Mouse (Mus musculus): Measurements from ENCODE around the gene Gm9970.

Gm9970 gene

DNA sequence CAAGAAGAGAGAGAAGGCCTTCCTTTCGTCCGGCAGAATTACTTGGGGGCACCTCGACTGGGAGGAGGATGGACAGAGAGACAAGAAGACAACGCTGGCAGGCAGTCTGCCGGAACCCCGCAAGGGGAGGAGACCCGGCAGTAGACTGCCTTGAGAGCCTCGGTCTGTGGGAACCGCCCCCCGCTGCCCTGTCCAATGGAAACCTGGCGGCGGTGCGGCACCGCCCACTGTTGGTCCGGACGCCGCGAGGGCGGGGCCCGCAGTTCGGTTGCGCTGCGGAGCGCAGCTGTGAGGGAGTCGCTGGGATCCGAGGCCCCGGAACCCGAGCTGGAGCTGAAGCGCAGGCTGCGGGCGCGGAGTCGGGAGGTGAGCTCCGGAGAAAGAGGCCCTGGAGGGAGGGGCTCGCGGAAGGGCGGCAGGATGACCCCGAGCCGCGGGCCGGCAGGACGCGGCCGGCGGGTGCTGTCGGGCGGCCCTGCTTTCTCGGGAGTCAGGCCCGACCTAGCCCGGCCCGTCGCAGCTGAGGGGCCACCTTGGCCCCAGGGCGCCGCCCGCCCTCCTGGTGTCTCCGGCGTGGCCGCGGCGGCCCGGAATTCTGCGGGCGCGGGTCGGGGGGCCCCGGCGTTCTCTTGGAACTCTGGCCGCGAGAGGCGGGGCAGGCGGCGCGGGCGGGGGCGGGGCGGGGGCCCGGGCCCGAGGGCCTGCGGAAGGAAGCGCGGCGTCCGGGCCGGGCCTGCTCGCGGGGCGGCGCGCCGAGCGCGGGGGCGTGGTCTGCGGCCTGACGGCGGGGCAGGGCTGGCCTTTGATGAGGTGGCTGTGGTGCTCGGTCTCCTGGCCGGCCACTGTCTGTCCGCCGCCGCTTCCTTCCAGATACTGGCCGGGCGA lies at the start of gene Gm9970, which contains the start of gene Nrbp1:
Gene Gm9970, minus strand, starts transcription at position 596 of the 885 bp plus-strand sequence.
Gene Nrbp1, plus strand, starts transcription at position 228 of the 885 bp plus-strand sequence.
- DNase-seq (ENCODE audit: low read depth, low spot score) = peak; percentile 98

DNA sequence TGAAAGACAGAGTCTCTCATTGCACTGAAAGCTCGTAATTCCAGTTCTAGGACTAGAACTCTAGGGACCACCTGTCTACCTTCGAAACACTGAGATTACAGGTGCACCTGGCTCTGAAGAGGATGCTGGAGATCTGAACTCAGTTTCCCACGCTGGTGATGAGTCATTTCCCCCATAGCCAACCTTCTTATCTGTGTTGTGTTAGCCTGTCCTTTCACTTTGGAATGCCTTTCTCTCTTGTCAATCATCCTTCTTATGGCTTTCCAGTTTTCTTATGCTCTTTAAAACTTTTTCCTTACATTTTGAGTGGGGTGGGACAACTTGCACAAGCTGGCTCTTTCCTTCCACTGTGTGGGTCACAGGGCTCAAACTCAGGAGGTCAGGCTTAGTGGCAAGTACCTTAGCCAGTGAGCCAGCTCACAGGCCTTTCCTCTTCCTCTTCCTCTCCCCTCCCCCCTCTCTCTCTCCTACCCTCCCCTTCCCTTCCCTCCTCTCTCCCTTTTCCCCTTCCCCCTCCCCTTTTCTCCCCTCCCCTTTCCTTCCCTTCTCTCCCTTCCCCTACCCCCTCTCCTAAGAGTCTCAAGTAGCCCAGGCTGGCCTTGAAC lies 48.7 kb upstream of the Gm9970 start:
- DNase-seq (ENCODE audit: low read depth, low spot score) = peak; percentile 35

DNA sequence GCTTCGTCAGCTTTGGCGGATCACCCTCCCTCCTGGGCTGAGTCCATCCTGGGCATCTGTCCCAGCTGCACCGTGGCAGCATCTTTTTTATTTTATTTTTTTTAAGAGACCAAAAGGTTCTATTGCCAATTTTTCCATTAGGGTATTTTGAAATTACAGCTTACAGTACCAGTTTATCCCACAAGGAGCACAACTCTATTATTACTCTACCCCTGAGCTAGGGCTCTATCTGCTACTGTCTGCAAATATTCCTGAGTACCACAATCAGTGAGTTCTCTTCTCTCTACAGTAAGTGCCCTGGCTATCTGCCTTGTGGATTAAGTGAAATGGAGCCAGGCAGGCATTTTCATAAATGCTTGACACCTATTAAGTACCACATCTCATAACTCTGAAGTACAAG lies 47.6 kb upstream of the Gm9970 start:
- no peak for DNase-seq (ENCODE audit: low read depth, low spot score)

DNA sequence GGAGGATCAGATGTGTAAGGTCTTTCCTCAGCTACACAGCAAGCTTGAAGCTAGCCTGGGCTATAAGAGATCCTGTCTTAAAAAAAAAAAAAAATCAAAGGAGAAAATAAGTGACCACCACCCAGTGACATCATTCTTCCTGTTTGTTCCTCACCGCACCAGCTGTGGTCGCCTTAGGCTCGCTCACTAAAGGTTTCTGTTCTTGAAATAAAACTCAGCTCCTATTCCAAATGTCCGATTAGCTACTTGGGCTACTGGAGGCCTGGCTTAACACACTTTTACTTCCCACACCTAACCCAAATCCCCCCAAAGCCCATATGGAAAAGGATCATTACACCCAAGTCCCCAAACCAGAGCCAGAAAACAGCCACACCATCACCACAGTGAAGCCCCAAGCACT lies 47.2 kb upstream of the Gm9970 start:
- DNase-seq (ENCODE audit: low read depth, low spot score) = no peak

DNA sequence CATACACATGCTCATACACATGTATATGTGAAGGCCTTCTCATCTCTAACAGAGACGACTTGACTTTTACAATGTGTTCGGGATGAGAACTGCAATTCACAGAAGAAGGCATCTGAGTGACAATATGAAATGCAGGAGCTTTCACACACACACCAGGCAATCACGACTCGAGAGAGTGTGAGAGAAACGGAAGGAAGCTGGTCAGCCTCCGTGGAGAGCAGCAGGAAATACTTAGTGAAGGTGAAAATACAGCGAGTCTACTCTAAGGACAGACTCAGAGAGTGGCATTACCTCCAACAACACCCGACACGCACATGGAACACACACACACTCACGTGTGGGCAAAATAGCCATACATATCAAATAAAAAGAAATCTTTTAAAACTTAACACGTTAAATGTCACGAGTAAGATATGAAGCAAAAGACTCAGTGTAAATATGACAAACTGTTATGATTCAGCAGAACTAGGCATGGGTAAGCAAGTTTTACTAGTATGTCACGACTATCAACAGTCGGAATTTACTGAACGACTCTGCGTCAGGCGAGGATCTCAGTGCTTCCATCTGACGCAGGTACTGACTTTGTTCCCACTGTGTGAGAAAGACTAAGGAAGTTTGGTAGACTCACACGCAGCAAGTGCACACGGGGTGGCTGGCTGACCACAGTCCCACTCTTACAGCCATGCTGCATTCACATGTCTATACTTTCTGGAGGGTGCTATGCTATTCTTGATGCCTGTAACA lies 38.4 kb upstream of the Gm9970 start:
- DNase-seq (ENCODE audit: low read depth, low spot score) = peak; percentile 36

DNA sequence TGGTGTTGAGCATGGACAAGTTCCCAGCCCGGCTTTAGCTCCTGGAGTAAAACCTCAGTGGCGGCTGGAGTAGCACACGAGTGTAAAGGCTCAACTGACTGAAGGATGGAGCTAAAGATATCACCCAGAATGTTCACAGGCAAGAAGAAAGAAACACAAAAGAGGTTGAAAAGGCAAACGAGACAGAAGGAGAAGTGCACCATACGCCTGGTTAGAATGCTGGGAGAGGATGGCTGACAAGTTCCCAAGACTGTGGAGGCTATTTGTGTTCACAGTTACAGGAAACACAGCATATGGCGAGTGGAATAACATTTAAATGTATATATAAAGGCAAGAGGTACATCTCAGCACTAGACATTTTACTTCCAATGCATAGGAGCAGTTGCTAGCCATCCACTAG lies 32.0 kb upstream of the Gm9970 start:
- no peak for DNase-seq (ENCODE audit: low read depth, low spot score)

- DNase-seq (ENCODE audit: low read depth, low spot score) = no peak
These were observed 26.7 kb upstream of the Gm9970 start for GRCm38 (mm10) chr5:31267686-31268085.

GRCm38 (mm10) chr5:31266101-31266500 lies 25.1 kb upstream of the Gm9970 start:
- no peak for DNase-seq (ENCODE audit: low read depth, low spot score)

GRCm38 (mm10) chr5:31257616-31258015 lies 16.6 kb upstream of the Gm9970 start:
- no peak for DNase-seq (ENCODE audit: low read depth, low spot score)

DNA sequence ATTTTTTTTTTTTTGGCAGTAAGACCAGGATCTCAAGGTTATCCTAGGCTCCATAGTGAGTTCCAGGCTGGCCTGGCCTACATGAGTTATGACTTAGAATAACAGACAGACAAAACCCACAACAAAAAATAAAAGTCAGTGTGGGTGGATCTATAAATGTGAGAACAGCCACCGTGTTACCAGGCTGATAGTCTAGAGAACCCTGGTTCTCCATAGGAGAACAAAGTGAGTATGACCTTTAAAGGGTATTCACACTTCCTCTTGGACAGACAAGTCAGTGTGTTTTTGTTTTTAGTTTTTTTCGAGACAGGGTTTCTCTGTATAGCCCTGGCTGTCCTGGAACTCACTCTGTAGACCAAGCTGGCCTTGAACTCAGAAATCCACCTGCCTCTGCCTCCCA lies 14.9 kb upstream of the Gm9970 start:
- DNase-seq (ENCODE audit: low read depth, low spot score) = no peak

DNA sequence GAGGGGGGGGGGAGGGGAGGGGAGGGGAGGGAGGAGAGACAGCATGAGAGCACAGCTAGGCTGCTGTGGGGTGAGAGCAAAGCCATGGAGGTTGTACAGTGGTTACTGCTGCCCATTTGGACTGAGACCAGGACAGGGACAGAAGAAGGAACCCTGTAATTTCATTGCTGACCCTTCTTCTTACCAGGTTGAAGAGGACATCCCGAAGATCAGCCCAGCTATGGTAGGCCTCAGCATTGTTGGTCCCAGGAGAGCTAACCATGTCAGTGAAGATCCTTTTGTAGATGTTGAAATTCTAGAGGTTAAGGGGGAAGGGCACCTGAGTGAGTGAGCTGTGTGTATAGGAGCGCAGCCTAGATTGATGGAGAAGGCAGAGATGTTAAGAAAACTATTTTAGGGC lies 14.3 kb upstream of the Gm9970 start:
- no peak for DNase-seq (ENCODE audit: low read depth, low spot score)

- DNase-seq (ENCODE audit: low read depth, low spot score) = no peak
These were observed 13.9 kb upstream of the Gm9970 start for GRCm38 (mm10) chr5:31254901-31255300.

DNA sequence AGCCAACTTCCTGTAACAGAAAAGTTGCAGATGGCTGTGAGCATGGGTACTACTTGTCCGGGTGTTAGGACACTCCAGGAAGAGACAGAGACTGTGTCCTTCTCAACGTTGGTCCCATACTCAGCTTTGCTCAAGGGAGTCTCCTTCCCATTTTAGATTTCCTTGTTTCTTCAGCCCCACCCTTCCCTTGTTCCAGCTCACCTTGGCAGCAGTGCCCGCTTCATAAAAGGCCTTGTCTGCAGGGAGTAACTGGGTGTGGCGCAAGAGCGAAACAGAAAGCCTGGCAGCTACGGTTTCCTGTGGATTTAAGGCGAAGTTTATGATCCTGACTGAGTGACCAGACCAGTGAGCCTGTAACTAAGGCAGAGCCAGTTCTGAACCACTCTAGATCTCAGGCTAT lies 13.4 kb upstream of the Gm9970 start:
- DNase-seq (ENCODE audit: low read depth, low spot score) = no peak

DNA sequence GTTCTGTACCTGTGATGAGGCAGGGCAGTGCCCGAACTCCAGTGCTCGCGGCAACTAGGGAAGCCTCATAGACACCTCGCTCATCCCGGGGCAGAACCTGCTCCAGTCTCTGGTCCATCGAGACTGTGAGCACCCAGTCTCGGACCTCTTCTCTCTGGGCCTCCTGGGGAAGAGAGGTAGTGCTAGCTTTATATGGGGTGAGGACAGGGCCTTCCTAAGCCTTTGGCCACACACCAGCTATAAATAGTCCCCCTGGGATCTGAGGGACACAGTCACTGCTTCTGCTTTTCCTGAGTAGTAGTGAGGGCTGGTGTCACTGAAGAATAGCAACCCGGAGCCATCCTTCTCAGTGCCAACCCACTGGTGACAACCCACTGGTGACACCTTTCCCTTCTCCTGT lies 12.8 kb upstream of the Gm9970 start:
- DNase-seq (ENCODE audit: low read depth, low spot score) = no peak

DNA sequence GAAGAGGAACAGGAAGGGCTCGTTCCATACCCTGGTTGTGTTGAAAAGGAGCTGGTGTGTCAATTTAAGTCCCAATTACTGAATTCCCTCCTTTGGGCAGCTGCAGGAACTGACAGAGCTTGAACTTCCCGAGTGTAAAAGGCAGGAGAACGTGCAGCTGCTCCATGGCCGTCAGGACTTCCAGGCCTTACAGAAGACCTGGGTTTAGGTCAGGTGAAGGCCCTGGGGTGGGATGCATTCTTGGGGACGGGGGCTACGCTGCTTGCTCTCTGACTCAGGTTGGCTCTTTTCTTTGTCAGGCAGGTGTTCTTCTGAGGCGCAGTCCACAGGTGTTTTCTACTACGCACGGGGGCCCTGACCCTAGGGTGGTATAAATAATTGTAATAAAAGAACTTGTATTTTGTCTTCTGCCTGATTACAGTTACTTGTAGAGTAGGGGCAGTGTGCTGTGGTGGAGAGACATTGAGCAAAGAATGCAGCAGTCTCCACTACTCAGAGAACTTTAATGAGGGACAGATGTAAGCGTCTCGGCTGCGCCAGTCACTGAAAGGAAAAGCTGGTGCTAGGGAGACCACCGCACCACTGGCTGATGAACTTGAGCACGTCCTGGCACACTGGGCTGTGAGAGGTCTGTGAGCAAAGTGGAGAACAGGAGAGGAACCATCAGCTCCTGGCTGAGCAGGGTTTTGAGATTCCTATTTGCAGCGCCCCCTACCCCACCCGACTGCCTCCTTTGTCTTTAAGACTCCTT lies 11.9 kb upstream of the Gm9970 start:
- DNase-seq (ENCODE audit: low read depth, low spot score) = no peak

DNA sequence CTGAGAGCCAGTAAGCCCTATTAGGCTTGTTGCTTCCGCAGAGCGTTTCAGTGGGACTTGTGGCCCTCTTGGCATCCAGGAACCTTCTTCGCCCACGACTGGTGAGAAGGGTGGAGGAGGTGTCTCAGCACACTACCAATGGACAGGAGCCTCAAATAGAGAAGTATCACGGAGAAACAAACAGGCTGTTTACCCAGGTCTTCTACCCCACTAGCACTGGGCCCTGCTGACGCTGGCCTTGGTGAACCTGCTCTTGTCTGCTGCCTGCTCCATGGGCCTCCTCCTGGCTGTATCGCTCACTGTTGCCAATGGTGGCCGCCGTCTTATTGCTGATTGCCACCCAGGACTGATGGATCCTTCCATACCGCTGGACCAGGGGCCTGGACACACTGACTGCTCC lies 11.1 kb upstream of the Gm9970 start:
- DNase-seq (ENCODE audit: low read depth, low spot score) = no peak

DNA sequence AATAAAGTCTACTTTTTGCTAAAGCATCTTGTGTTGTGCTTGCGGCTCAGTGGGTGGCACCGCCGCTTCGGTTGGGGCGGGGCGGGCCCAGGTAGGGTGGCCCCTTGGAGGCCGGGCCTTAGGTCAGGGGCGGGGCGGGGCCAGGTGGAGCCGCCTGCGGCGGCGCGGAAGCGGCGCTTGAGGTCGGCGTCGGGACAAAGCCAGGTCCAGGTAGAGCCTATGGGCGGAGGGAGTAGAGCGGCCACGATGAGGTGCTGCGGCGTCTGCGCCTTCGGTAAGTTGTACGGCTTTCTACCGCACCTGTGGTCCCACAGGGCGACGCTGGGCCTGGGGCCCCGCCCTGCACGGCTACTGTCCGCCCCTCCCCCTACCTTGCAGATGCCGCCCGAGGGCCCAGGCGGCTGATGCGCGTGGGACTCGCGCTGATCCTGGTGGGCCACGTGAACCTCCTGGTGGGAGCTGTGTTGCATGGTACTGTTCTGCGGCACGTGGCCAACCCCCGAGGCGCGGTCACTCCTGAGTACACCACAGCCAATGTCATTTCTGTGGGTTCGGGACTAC lies 10.6 kb upstream of the Gm9970 start, which contains the start of gene Krtcap3:
Gene Krtcap3, plus strand, starts transcription at position 151 of the 561 bp plus-strand sequence.
- peak; percentile 71 for DNase-seq (ENCODE audit: low read depth, low spot score)

GRCm38 (mm10) chr5:31250716-31251115 lies 9.7 kb upstream of the Gm9970 start:
- DNase-seq (ENCODE audit: low read depth, low spot score) = no peak

DNA sequence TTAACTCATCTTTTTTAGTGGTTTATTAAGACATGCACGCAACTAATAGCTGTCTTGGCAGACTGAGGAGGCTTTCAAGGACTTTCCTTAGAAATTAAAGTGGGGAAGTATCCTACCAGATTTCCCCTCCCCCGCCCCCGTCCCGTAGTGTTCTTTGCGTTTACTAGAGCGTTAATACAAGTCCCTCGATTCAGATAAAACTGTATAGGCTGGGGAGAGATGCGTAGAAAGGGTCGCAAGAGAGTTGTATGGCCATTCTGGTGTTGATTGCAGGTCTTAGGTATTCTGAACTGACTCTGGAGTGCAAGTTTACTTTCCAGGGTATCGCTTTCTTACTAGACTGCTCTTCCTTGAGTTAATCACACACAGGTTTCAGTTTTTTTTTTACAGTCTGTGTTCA lies 1.2 kb upstream of the Gm9970 start:
- DNase-seq (ENCODE audit: low read depth, low spot score) = no peak

DNA sequence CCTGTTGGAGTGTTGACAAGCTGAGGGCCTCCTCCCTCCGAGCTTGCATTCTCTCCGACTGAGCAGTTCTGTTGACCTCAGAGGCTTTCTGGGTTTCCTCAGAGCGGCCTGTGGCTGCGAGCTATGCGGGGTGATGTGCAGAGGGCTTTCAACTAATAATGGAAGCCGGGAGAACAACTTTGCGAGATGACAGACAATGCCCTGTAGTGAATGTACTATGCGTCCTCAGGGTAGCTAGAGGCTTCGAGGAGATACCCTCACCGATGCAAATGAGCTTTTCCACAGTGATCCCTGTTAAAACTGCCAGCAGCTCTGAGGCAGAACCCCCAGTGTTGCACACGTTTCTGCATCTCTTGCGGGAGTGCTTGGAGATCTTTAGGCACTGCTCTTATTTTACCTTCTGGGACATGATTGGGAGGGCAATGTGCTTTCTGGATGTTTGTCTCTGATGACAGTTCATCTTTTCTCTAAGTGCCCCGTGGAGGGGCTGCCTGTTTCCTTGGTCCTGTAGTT lies 546 bp upstream of the Gm9970 start:
- no peak for DNase-seq (ENCODE audit: low read depth, low spot score)

DNA sequence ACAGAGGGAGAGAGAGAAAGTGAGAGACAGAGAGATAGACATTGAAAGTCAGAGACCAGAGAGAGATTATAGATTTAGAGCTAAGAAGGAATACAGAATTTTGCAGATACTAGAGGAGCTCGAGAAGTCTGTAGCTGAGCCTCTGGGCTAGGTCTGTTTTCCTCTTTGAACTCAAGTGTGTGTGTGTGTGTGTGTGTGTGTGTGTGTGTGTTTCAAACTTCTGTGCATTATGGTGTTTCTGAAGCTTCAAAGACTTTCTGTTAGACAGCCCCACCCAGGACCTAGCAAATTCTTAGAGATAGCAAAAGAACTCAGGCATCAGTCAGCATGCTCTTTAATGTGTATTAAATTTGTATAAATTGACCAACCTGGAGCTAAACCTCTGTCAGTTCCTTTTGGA lies 14.4 kb downstream of the Gm9970 start:
- DNase-seq (ENCODE audit: low read depth, low spot score) = peak; percentile 75

All from CD4-positive helper T cell, adult 2 months (primary cell).